Mouse (Mus musculus) ES-Bruce4 (cell line): ENCODE results near the gene Zfp868. TPM values are rescaled to one million over a fixed set of nuclear protein-coding genes. Genes with fewer than 3 reads are reported as not detected.
"Not testable (repeated sequence)": the region's sequence is repeated elsewhere in the genome, so short reads cannot be mapped to it uniquely, and the experiment has no call there.

Source experiments
- H3K27ac ChIP-seq: 2 replicates; pipeline ENCODE4 v1.5.1; 2012; ENCODE audit warnings: low read length, inconsistent platforms; ENCODE audit not compliant: insufficient read depth
- H3K27me3 ChIP-seq: 2 replicates; pipeline ENCODE4 v1.6.1; 2012; ENCODE audit warnings: mild to moderate bottlenecking, low read length, inconsistent platforms; ENCODE audit not compliant: control insufficient read depth, poor library complexity, insufficient read depth, severe bottlenecking
- H3K36me3 ChIP-seq: 2 replicates; pipeline ENCODE4 v1.6.1; 2012; ENCODE audit warnings: inconsistent platforms, mild to moderate bottlenecking, low read length, moderate library complexity; ENCODE audit not compliant: control insufficient read depth, poor library complexity, insufficient read depth, severe bottlenecking
- H3K4me1 ChIP-seq: one replicate; pipeline ENCODE4 v1.8.1; 2011; ENCODE audit warnings: low read length; ENCODE audit not compliant: control insufficient read depth, insufficient read depth
- H3K4me3 ChIP-seq: 2 replicates; pipeline ENCODE4 v1.5.1; 2011; ENCODE audit warnings: low read depth, mild to moderate bottlenecking, low read length
- H3K9ac ChIP-seq: 2 replicates; pipeline ENCODE4 v1.6.1; 2012; ENCODE audit warnings: low read depth, mild to moderate bottlenecking, inconsistent platforms; ENCODE audit not compliant: poor library complexity, severe bottlenecking
- H3K9me3 ChIP-seq: replicated peaks from 2 replicates; pipeline ENCODE4 v1.6.1; 2012; ENCODE audit warnings: mild to moderate bottlenecking, low read length, inconsistent platforms; ENCODE audit not compliant: control insufficient read depth, poor library complexity, insufficient read depth, severe bottlenecking
- CTCF ChIP-seq: IDR thresholded peaks from one replicate; pipeline ENCODE4 v1.8.1; 2011; ENCODE audit warnings: low read depth, low read length
- EP300 ChIP-seq: IDR thresholded peaks from 2 replicates; pipeline ENCODE4 v1.6.1; 2011; ENCODE audit warnings: low read depth, low read length; ENCODE audit not compliant: insufficient read depth
- POLR2A ChIP-seq: IDR thresholded peaks from one replicate; pipeline ENCODE4 v1.8.1; 2011; ENCODE audit warnings: low read length; ENCODE audit not compliant: insufficient read depth
- polyA plus RNA-seq: library from polyadenylated mRNA; stranded (reverse); fragments of >200 nt; gene quantifications from 2 replicates; pipeline ENCODE4 v1.2.4, GENCODE M21; 2011; ENCODE audit warnings: low read depth; ENCODE audit not compliant: missing spikeins, insufficient read depth, insufficient read length

The Zfp868 gene
- 16.8 and 21.6 TPM in 2 replicates for polyA plus RNA-seq

- 0 out of 2 replicates have a peak, but pooled peaks have one; percentile 63 for TF ChIP-seq EP300
- peak; percentile 63 for TF ChIP-seq POLR2A
- TF ChIP-seq CTCF = peak; percentile 56
- H3K27me3 ChIP-seq = no peaks in the 10 kb centered on the region
- H3K36me3 ChIP-seq = no peaks in the 10 kb centered on the region
- no peaks in the 10 kb centered on the region for H3K9me3 ChIP-seq
- no peaks in the 10 kb centered on the region for H3K4me1 ChIP-seq
- H3K4me3 ChIP-seq = peak within 1 kb of the TSS; percentile 85
- peak within 1 kb of the TSS; percentile 54 for H3K27ac ChIP-seq
- peak within 1 kb of the TSS; percentile 88 for H3K9ac ChIP-seq
Measured at GRCm38 (mm10) chr8:69625095-69625789, at the start of gene Zfp868. Zfp868 (minus strand) TSS chr8:69625548.

GRCm38 (mm10) chr8:69665051-69665450, 39.7 kb upstream of the Zfp868 start:
- not testable (repeated sequence) for H3K9me3 ChIP-seq, H3K4me1 ChIP-seq, H3K4me3 ChIP-seq, H3K27me3 ChIP-seq, H3K27ac ChIP-seq, H3K9ac ChIP-seq, H3K36me3 ChIP-seq

GRCm38 (mm10) chr8:69661294-69661693, 35.9 kb upstream of the Zfp868 start:
- Histone ChIP-seq H3K36me3 (no peaks in the 10 kb centered on the region), H3K27ac (no peak overlapping the region), H3K9ac (no peak overlapping the region), H3K4me3 (no peak overlapping the region), H3K27me3 (no peaks in the 10 kb centered on the region), H3K4me1 (no peaks in the 10 kb centered on the region), H3K9me3 (peaks cover 9% of the 10 kb centered on the region; the same call in 1 of the 2 replicates)
- TF ChIP-seq CTCF (no peak), POLR2A (no peak), EP300 (no peak)

- peak within 1 kb of the TSS; percentile 57 for H3K4me3 ChIP-seq
- H3K9me3 ChIP-seq = peaks cover 7% of the 10 kb centered on the region; the same call in 1 of the 2 replicates
- peak within 1 kb of the TSS; percentile 89 for H3K9ac ChIP-seq
- no peaks in the 10 kb centered on the region for H3K4me1 ChIP-seq
- H3K27ac ChIP-seq = no peak within 1 kb of the TSS
- no peak for TF ChIP-seq CTCF
- TF ChIP-seq POLR2A = peak; percentile 70
- TF ChIP-seq EP300 = no peak
- peaks cover 4% of the 10 kb centered on the region for H3K27me3 ChIP-seq
- H3K36me3 ChIP-seq = no peaks in the 10 kb centered on the region
Measured at GRCm38 (mm10) chr8:69654358-69654981, 29.1 kb upstream of the Zfp868 start, which contains the start of gene Zfp964. Zfp964 (plus strand) TSS chr8:69654479.

GRCm38 (mm10) chr8:69653808-69654357, 28.5 kb upstream of the Zfp868 start:
- H3K9ac ChIP-seq = no peak overlapping the region
- no peak overlapping the region for H3K27ac ChIP-seq
- H3K4me3 ChIP-seq = no peak overlapping the region
- no peaks in the 10 kb centered on the region for H3K36me3 ChIP-seq
- TF ChIP-seq CTCF (no peak), EP300 (no peak), POLR2A (no peak)
- peaks cover 4% of the 10 kb centered on the region for H3K27me3 ChIP-seq
- no peaks in the 10 kb centered on the region for H3K4me1 ChIP-seq
- H3K9me3 ChIP-seq = peaks cover 7% of the 10 kb centered on the region; the same call in 1 of the 2 replicates

- Histone ChIP-seq H3K9ac (no peak overlapping the region), H3K27ac (no peak overlapping the region), H3K9me3 (no peaks in the 10 kb centered on the region), H3K4me1 (no peaks in the 10 kb centered on the region), H3K4me3 (no peak overlapping the region), H3K27me3 (no peaks in the 10 kb centered on the region), H3K36me3 (peaks cover 15% of the 10 kb centered on the region)
- TF ChIP-seq POLR2A = no peak
- no peak for TF ChIP-seq CTCF
- TF ChIP-seq EP300 = no peak
Measured at GRCm38 (mm10) chr8:69618078-69618477, 7.3 kb downstream of the Zfp868 start.
